Mouse (Mus musculus): ENCODE measurements at regions not wholly inside any gene's neighbourhood (a gene's known extent, or its start where the extent isn't known, plus 50 kb on each side); places are given as distances from the start of the nearest gene placed in this dataset.

DNA sequence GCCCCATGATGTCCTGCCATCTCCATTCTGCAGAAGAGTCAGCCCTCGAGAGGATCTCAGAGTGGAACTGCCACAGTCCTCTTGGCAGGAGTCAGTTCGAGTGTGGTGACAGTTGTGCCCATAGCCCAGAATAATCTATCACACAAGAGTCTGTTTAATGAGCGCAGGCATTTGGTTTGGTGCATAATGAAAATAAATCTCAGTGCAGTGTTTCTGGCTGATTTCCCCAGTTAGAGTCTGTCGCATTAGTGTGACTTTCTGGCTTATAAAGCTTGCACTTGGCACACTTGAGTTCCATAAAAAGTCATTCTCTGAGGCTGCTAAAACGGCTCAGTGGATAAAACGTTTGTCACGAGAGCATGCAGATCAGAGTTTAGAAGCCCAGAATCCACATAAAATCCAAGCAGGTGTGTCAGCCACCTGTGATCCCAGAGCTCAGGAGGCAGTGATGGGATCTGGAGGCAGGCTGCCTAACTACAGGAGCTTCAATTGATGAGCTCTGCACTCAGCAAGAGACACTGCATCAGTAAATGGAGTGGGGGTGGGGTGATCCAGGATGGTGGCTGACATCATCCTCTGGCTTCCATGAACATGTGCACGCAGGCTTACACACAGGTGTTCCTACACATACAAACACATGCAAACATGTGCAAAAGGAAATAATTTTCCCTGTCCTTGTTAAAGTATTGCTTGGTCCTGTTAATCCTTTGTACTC lies 578.5 kb downstream of the Plekhb2 start:
- DNase-seq (ENCODE audit: low spot score): no peak

DNA sequence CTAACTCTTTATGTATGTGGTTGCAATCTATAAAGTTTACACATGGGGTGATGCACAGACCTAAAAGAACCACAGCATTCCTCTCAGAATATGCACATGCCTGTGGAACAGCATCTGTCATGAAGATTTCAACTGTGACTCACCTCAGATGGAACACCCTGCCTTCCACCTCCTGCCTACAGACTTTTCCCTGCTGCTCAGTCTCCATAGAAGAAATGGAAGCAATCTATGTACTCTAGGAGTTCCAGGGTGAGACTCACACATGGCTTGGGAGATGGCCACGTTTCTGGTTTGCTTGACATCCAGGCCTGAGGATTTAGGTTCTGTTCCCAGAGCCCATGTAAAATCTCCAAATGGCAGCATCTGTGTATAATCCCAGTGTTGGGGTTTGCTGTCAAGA lies 579.7 kb downstream of the Plekhb2 start:
- DNase-seq (ENCODE audit: low spot score): no peak

DNA sequence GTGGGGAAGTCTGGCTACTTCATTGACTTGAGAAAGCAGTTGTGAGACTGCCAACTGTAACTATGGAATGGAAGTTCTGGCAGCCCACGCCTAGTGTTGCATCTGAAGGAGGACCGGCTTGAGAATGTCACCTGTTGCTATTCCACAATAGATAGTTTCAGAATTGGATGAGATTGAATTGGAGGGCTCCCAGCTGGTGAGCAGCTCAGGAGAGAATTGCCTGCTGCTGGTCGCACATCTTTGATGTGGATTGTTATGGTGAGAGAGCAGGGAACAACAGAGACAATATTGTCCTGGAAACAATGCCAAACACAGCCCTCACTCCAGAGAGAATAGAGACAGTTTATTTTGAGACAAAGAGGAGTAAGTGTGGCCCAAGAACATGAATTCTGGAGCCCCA lies 585.9 kb downstream of the Plekhb2 start:
- no peak for DNase-seq (ENCODE audit: low spot score)

DNA sequence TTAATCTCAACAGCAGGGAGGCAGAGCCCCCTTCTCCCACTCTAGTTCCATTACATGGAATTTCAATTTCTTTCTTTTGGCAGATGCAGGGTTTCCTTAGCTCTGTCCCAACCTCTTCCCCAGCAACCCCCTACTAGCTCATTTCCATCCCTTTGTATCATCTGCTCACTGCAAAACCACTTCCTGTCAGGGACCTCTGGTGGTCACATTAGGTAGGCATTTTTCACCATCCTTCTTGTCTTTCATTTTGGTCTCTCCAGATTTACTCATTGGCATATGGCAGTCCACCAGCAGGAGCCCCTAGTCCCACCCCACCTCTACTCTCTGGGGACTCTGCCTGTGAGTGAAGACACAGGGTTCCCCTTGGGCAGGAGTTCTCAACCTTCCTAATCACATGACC lies 597.6 kb downstream of the Plekhb2 start:
- DNase-seq (ENCODE audit: low spot score): no peak

DNA sequence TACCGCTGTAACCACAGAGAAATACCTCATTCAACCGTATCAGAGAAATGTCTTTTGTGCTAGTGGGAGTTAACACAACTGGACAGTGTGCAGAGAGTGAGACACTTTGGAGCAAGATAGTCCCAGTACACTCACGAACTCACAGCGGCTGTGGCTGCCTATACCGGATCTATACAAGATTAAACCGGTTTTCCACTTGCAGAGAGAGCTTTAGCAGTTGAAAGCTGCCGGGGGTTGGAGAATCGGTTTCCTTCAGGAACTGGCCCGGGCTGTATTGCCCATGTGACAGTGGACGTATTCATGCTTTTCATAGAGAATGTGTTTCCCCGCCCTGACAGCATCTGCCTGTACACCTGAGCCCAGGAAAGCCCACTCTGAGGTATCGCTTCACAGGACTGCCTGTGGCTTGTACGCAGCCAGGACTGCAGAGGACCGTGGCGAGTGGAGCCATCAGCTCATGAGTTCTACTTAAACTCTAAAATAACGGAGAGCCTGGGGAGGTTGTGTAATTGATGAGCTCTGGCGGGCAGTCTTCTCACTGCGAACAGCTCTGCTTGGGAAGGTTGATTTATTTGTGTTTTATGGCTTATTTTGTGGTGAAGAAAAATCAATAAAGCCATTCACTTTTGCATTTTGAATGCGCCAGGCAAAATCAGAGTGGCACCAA lies 602.8 kb downstream of the Plekhb2 start:
- DNase-seq (ENCODE audit: low spot score): no peak

DNA sequence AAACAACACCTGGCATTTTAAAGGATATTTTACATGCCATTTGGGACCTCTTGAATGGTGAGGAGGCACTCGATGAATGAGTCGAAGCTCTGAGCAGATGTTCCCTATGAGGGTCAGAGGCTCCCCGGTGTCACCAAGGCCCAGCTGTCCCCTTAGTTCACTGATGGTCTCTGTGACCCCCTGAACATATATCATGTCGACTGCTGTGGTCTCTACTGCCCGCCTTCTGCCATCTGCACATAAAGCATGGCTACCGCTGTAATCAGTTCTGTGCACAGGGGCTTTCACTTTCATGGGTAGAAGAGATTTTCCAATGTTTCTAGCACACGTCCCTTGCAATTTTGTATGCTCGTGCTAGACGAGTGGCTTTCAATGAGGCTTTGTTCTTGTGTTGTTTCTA lies 607.8 kb downstream of the Plekhb2 start:
- DNase-seq (ENCODE audit: low spot score): no peak

DNA sequence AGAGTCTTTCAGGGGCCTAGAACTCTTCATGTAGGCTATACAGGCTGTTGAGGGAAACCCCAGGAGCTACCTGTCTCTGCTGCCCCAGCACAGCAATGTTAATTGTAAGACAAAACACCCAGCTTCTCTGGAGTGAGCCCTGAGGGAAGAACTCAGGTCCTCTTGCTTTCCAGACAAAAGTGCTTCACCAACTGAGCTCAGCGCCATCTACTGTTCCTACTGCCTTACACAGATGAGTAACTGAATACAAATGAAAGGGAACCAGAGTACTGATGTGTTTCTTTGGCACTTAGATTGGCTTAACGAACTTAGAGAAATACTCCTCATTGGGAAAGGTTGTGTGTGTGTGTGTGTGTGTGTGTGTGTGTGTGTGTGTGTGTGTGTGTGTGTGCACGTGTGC lies 603.1 kb upstream of the Hs6st1 start:
- DNase-seq (ENCODE audit: low spot score): no peak

DNA sequence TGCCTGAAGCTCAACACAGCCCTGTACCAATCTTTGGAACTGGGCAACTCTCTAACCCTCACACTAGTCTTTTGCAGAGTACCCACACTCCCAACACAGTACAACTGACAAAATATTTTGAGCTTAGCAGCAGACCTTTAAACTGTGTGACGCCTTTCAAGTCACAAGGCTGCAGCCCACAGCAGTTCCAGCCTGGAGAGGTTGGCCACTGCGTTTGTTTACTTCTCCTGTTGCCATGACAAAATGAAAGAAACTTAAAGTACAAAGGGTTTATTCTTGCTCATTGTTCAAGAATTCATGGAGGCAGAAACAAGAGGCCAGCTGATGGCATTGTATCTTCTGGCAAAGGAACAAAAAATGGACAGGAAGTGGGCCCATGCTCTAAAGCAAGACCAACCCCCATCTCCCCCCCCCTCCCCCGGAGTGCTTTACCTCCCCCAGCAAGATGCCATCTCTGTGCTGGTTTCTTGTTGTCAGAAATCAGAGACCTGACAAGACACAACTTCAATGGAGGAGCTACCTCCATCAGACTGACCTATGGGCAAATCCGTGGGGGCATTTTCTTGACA lies 598.9 kb upstream of the Hs6st1 start:
- no peak for DNase-seq (ENCODE audit: low spot score)

DNA sequence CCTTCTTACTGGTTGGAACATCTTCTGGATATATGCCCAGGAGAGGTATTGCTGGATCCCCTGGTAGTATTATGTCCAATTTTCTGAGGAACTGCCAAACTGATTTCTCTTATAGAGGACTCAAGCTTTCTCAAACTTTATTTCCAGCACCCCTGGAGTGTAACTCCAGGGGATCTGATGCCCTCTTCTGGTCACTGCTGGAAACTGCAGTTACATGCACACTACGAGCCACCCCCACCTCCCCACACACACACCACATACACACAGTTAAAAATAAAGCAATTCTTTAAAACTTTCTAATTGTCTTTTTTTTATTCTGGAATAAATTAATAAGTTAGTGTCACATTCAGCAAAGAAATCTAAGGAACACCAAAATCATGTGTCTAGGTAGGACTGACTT lies 589.9 kb upstream of the Hs6st1 start:
- no peak for DNase-seq (ENCODE audit: low spot score)

DNA sequence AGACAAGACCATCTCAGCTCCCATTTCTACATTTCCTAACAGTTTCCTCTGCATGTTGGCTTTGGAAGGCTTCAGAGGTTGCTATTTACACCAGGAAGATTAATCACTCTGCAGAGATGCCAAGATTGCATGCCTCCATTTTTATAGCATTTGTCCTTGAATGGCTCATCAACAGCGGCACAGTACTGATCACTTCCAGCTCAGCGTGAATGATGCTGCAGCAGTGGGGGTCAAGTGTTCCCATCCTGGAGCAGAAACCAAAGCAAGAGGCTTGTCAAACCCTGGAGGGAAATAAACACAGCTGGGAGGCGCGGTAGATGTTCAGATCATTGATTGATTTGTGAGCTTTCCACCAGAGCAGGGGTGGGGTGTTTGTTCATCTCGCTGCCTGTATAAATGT lies 572.2 kb upstream of the Hs6st1 start:
- no peak for DNase-seq (ENCODE audit: low spot score)

DNA sequence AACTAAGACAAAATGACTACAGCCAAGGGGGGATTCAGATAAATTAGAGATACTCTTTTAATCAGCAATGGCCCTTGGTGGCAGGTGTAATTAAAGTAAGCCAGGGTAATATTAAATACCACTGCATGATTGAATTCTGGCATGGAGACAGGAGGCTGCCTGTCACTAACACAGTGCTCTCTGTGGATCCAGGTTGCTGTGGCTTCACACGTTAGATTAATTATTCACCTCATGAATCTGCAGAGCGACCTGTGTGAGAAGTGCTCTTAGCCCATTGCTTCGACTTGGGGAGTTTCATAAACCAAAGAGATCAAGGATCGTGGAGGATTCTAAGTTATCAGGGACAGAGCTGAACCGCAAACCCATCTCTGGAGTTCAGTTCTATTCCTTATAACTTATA lies 545.2 kb upstream of the Hs6st1 start:
- DNase-seq (ENCODE audit: low spot score): no peak

DNA sequence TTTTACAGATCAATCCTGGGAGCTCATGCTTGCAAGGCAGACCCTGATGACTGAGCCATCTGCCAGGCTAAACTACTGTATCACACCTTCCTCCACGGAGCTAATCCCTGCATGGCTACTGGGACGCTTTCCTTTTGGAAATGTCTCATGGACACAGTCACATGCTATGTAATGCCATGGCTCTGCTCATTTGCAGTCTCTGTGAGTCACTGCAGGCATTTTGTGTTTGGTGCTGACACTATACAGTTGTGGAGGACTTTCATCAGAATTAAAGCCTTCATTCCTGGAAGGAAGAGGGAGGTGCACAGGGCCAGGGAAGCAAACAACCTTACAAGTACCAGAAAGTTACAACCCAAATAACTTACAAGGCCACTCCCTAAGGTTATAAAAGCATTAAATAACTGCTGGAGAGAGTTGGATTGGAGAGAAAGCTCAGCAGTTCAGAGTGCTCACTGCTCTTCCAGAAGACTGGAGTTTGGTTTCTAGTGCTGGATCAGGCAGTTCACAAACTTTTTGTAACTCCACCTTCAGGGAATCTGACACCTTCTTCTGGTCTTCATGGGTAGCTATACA lies 544.3 kb upstream of the Hs6st1 start:
- no peak for DNase-seq (ENCODE audit: low spot score)

DNA sequence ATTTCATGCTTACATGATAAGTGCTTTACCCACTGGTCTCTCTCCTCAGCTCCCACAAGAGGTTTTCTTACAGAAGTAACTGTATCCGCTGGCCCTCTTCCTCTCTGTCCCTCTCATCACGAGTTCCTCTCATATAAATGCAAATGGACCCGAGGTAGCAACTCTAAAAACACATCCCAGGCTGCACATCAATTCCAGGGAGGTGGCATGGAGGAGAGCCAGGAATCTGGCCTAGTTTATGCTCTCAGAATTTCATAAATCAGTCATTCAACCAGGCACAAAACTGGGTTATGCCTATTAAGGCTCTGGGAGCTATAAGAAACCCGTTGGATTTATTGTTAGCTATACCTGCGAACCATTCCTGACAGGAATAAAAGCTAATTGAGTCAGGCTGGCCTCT lies 543.4 kb upstream of the Hs6st1 start:
- no peak for DNase-seq (ENCODE audit: low spot score)

DNA sequence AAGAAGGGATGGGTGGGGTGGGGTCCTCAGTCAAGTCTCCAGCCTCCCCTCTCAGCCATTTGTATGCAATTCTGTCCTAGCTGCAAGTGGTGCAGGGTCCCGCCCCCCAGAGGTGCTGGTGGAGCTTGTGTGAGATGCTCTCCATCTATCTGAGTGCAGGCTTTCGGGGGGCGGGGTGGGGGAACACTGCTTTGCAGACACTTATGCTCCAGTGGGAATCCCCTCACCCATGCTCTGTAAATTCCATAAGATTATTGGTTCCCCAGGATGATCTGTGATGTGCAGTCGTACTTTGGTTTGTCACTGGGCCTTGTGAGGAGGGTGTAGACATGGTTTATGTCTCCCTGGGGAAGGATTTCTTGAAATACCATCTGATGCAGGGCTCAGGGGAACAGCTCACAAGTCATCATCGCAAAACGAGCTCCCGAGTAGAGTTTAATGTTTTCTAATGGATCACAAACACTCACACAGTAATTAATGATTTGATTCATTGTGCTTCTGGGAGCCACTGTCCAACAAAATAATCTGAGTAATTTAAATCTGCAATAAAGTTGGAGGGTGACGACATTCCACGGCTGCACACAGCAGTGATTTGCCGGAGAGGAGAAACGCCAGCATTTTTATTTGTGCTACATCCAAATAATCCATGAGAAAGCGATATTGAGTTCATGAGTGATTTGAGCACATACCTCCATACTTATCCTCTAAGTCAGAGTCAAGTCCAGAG lies 540.3 kb upstream of the Hs6st1 start:
- no peak for DNase-seq (ENCODE audit: low spot score)

DNA sequence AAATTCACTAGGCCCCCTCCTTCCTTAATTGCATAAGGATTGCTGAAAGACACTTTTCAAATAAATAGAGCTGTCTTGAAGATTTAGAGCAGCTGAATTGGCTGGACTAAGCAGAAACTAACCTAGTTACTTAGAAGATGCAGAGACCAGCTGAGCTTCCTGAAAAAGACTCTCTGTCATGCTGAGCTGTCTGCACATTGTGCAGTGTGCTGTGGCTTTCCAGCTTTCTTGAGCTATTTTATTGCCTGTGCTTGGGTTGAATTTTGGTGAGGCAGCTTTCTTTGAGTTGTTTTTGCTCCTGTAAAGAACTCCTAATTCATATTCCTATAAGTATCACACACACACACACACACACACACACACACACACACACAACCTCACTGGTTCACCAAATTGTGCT lies 532.7 kb upstream of the Hs6st1 start:
- DNase-seq (ENCODE audit: low spot score): no peak

DNA sequence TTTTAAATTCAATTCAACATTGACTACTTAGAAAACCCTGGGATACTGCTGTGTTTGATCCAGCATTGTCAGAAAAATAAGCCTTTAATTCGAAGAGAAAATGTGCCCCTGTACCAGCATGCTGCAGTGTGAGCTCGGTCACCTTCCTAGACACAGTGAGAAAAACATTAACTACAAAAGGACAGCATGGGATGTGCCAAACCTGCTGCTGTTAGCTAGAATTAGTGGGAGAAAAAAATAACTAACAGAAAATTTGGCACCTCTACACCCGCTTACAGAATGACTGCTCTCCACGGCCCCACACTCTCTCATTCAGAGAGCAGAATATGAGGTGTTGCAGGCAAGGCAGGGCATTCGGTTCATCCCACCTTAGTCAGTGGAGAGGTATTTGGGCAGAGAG lies 531.9 kb upstream of the Hs6st1 start:
- DNase-seq (ENCODE audit: low spot score): no peak

DNA sequence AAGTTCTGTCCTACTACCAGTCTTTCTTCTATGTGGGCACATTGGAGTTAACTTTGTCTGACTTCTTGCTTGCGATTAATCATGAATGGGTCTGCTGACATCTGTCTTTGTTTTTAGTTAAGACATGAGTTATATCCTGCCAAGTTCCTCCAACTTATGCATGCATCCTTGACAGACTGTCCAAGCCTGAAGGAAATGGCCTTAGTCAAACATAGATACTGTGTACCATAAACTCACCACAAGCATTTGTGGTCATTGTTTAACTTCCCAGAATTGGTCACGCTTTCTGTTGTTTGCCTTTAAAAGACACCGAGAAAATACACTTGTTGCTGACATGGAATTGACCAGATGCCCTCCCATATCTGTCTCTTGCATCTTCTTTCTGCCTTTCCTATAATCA lies 519.4 kb upstream of the Hs6st1 start:
- DNase-seq (ENCODE audit: low spot score): no peak

DNA sequence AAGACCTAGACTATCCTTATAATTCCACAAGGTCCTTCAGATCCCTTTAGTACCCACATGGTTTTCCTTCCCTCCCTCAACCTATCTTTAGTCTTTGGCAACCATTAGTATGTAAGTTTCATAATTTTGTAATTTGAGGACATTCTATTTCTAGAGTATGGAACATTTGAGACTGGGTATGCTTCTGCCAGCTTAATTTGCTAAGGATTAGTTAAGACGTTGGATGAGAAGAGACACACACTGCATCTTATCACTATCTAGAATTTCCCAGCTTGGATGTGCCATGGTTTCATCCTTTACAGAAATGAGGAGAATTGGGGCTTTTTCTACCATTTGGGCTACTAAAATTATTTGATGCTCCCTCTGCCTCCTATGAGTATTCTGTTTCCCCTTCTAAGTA lies 516.7 kb upstream of the Hs6st1 start:
- DNase-seq (ENCODE audit: low spot score): no peak

DNA sequence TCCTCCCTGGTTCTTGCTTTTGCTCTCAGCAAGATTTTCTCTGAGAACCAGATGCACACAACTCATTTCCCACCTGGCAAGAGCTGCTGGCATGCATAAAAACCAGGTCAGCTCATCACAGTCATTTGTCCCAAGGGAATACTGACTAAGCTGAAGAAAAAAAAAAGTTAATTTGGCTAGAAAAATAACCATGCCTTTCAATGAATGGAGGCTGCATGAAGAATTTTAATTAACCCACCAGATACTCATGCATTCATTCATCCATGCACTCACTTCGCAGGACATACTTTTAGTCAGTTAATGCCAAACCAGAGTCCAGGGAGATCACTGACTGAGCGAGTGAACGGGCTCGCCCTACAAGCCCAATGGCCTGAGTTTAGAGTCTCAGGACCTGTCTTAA lies 505.4 kb upstream of the Hs6st1 start:
- DNase-seq (ENCODE audit: low spot score): no peak

DNA sequence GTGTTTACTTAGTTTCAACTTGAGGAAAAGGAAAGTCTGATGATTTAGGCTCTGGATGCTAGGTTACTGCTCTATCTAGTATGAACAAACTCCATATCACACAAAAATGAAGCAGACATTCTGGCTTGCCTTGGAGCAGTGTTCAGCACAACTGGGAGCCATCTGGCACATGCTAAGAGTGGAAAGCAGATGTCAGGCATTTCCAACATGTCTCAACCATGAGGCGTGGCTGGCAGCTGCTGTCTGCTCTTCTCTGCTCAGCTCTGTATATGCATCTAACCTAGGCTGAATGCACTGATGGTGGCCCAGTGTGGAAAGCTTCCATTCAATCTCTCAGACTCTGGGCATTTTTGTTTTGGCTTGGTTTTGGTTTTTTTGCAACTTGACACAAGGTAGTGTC lies 493.0 kb upstream of the Hs6st1 start:
- DNase-seq (ENCODE audit: low spot score): no peak

DNA sequence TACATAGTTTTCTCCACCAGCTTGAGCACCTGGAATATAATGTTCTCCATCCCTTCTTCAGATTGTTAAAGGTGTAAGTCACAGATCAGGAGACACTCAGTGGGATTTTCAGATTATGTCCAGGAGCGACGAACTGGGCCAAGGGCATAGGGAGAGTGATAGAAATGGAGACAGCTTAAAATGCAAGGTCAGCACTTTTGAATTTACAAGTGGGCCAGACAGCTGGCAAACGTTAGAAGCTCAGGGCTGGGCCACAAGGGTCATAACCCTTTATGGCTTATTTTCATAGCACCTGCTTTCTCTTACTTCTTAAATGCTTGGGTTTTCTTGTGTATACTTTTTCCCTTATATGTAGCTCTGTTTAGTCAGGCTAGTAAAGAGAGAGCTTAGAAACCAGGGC lies 488.8 kb upstream of the Hs6st1 start:
- DNase-seq (ENCODE audit: low spot score): no peak

DNA sequence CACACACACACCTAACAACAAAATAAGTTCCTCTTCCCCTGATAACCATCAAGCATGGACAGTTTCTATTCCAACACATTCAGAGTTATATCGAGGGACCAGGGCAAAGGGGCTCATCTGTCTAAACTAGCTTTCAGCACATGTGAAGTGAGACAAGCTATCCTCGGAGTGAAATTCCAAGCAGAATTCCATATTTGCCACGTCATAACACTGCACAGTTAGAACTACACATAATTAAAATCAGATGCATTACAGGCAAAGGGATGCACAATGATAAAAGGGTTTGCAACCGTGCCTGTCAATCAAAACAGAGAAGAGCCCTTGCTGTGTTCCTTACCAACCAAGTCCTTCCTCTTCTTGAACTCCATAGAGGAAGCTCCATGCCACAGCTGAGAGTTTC lies 488.2 kb upstream of the Hs6st1 start:
- no peak for DNase-seq (ENCODE audit: low spot score)

DNA sequence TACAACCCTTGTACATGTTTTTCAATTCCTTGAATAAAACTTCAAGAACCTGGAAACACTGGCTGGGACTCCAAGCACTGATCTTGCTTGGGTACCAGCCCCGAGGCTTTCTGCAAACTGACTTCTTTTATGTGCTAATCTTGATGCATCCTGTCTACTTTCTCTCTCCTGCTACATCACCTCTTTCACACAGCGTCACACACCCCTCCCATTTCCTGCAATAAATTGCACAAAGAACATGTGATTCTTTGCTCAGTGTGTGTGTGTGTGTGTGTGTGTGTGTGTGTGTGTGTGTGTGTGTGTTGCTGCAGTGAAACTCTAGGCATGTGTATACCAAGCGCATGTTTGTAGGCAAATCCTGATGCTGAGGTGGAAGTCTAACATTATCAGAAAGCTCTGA lies 487.7 kb upstream of the Hs6st1 start:
- peak; percentile 74 for DNase-seq (ENCODE audit: low spot score)
